Mouse (Mus musculus) G1E (cell line): ENCODE data around the gene Enah.

ENCODE experiments used
- CTCF ChIP-seq: IDR thresholded peaks from 2 replicates; pipeline ENCODE4 v1.5.1; 2012; ENCODE audit warnings: low read depth, low read length, inconsistent platforms, mixed read lengths
- GATA1 ChIP-seq: IDR thresholded peaks from 2 replicates; pipeline ENCODE4 v1.6.1; 2012; ENCODE audit warnings: borderline replicate concordance, low read length, inconsistent platforms, mixed read lengths
- TAL1 ChIP-seq: conservative IDR thresholded peaks from 2 replicates; pipeline ENCODE4 v1.6.1; 2012; ENCODE audit warnings: low read depth, low read length, inconsistent platforms, mixed read lengths

GRCm38 (mm10) chr1:182048101-182048500, 28.3 kb upstream of the Enah start:
- TF ChIP-seq CTCF = no peak
- no peak for TF ChIP-seq TAL1
- TF ChIP-seq GATA1 = no peak
